Mouse (Mus musculus): Measurements from ENCODE around the gene Shmt2.

Shmt2 gene

GRCm38 (mm10) chr10:127511634-127512306 is 10.5 kb downstream of the Shmt2 start:
- DNase-seq: peak; percentile 87

GRCm38 (mm10) chr10:127510895-127511617 is 11.2 kb downstream of the Shmt2 start:
- no peak for DNase-seq

- no peak for DNase-seq
Observed at GRCm38 (mm10) chr10:127509837-127510701, 12.2 kb downstream of the Shmt2 start.

- peak; percentile 95 for DNase-seq
Observed at GRCm38 (mm10) chr10:127509051-127509836, 13.0 kb downstream of the Shmt2 start.

GRCm38 (mm10) chr10:127508239-127508638 is 14.0 kb downstream of the Shmt2 start:
- peak; percentile 84 for DNase-seq

GRCm38 (mm10) chr10:127500894-127501893 is 21.1 kb downstream of the Shmt2 start, which contains the start of gene Stac3:
Gene Stac3, plus strand, starts transcription at chr10:127501686.
- no peak for DNase-seq

GRCm38 (mm10) chr10:127500042-127500441 is 22.2 kb downstream of the Shmt2 start:
- DNase-seq: no peak

GRCm38 (mm10) chr10:127499516-127499915 is 22.7 kb downstream of the Shmt2 start:
- DNase-seq: no peak

GRCm38 (mm10) chr10:127496156-127496555 is 26.1 kb downstream of the Shmt2 start:
- no peak for DNase-seq

GRCm38 (mm10) chr10:127492118-127492517 is 30.1 kb downstream of the Shmt2 start:
- no peak for DNase-seq

- DNase-seq: no peak
Observed at GRCm38 (mm10) chr10:127491128-127491512, 31.1 kb downstream of the Shmt2 start.

- no peak for DNase-seq
Observed at GRCm38 (mm10) chr10:127490160-127491127, 31.8 kb downstream of the Shmt2 start.

- DNase-seq: no peak
Observed at GRCm38 (mm10) chr10:127488856-127489255, 33.4 kb downstream of the Shmt2 start.

- DNase-seq: no peak
Observed at GRCm38 (mm10) chr10:127485235-127485634, 37.0 kb downstream of the Shmt2 start.

GRCm38 (mm10) chr10:127480833-127481813 is 41.1 kb downstream of the Shmt2 start:
- DNase-seq: no peak

GRCm38 (mm10) chr10:127479131-127479530 is 43.1 kb downstream of the Shmt2 start:
- DNase-seq: no peak

- DNase-seq: no peak
Observed at GRCm38 (mm10) chr10:127477301-127477700, 44.9 kb downstream of the Shmt2 start.

GRCm38 (mm10) chr10:127476541-127476940 is 45.7 kb downstream of the Shmt2 start:
- DNase-seq: no peak

GRCm38 (mm10) chr10:127475175-127475574 is 47.1 kb downstream of the Shmt2 start:
- DNase-seq: no peak

All from right cerebral cortex, postnatal 4 days (tissue).